Mouse (Mus musculus): ENCODE results near the gene Gstt2.
"Not testable (repeated sequence)": the region's sequence is repeated elsewhere in the genome, so short reads cannot be mapped to it uniquely, and the experiment has no call there.

Gstt2 gene

GRCm38 (mm10) chr10:75854791-75855190 lies 17.6 kb upstream of the Gstt2 start:
- DNase-seq, result no peak

- DNase-seq, result no peak
Observed at GRCm38 (mm10) chr10:75854096-75854495, 16.9 kb upstream of the Gstt2 start.

GRCm38 (mm10) chr10:75853452-75853851 lies 16.2 kb upstream of the Gstt2 start:
- peak; percentile 86 for DNase-seq

GRCm38 (mm10) chr10:75852539-75853125 lies 15.4 kb upstream of the Gstt2 start:
- no peak for DNase-seq

- no peak for DNase-seq
Observed at GRCm38 (mm10) chr10:75851681-75852080, 14.5 kb upstream of the Gstt2 start.

GRCm38 (mm10) chr10:75851076-75851475 lies 13.9 kb upstream of the Gstt2 start:
- no peak for DNase-seq

- DNase-seq, result no peak
Observed at GRCm38 (mm10) chr10:75848382-75848781, 11.2 kb upstream of the Gstt2 start.

- DNase-seq, result no peak
Observed at GRCm38 (mm10) chr10:75845306-75845930, 8.2 kb upstream of the Gstt2 start.

- no peak for DNase-seq
Observed at GRCm38 (mm10) chr10:75844800-75845199, 7.6 kb upstream of the Gstt2 start.

GRCm38 (mm10) chr10:75843898-75844297 lies 6.7 kb upstream of the Gstt2 start:
- DNase-seq, result not testable (repeated sequence)

GRCm38 (mm10) chr10:75839092-75839491 lies 1.9 kb upstream of the Gstt2 start:
- no peak for DNase-seq

- peak; percentile 56 for DNase-seq
Observed at GRCm38 (mm10) chr10:75835761-75836531, 1.3 kb downstream of the Gstt2 start.

- DNase-seq, result peak; percentile 85
Observed at GRCm38 (mm10) chr10:75835307-75835706, 1.9 kb downstream of the Gstt2 start.

- no peak for DNase-seq
Observed at GRCm38 (mm10) chr10:75834721-75835120, 2.5 kb downstream of the Gstt2 start.

GRCm38 (mm10) chr10:75834250-75834649 lies 3.0 kb downstream of the Gstt2 start:
- DNase-seq, result peak; percentile 92

GRCm38 (mm10) chr10:75833456-75834080 lies 3.7 kb downstream of the Gstt2 start:
- DNase-seq, result peak; percentile 59

GRCm38 (mm10) chr10:75832272-75832895 lies 4.8 kb downstream of the Gstt2 start:
- DNase-seq, result peak; percentile 83

- no peak for DNase-seq
Observed at GRCm38 (mm10) chr10:75830275-75830670, 7.0 kb downstream of the Gstt2 start.

- no peak for DNase-seq
Observed at GRCm38 (mm10) chr10:75829529-75830274, 7.5 kb downstream of the Gstt2 start.

- DNase-seq, result peak; percentile 75
Observed at GRCm38 (mm10) chr10:75828500-75828931, 8.7 kb downstream of the Gstt2 start.

GRCm38 (mm10) chr10:75827668-75828360 lies 9.4 kb downstream of the Gstt2 start:
- peak; percentile 78 for DNase-seq

GRCm38 (mm10) chr10:75824530-75824929 lies 12.7 kb downstream of the Gstt2 start:
- DNase-seq, result no peak

All from kidney, adult 18-20 months (tissue).